Mouse (Mus musculus) liver, postnatal 0 days (tissue): ENCODE data around the gene Cd59b. TPM values are rescaled to one million over a fixed set of nuclear protein-coding genes. Genes with fewer than 3 reads are reported as not detected.

Source experiments
- ATAC-seq: fragments of 200-750 bp; cut with Nextera tagmentation; 2 replicates; pipeline ENCODE4 v1.8.0; 2017; ENCODE audit warnings: mild to moderate bottlenecking, moderate library complexity
- DNase-seq: peaks from one replicate; pipeline ENCODE4 v3.0.0-alpha.2; 2016
- H3K27ac ChIP-seq: fragments of 300-500 bp; sonication (generic); 2 replicates; pipeline ENCODE4 v1.5.1; 2014; ENCODE audit warnings: antibody characterized with exemption, moderate library complexity, mild to moderate bottlenecking, low read depth
- H3K27me3 ChIP-seq: fragments of 300-500 bp; sonication (generic); 2 replicates; pipeline ENCODE4 v1.6.1; 2014; ENCODE audit warnings: low read length, control low read depth, mixed read lengths; ENCODE audit not compliant: insufficient read depth
- H3K36me3 ChIP-seq: fragments of 300-500 bp; sonication (generic); replicated peaks from 2 replicates; pipeline ENCODE4 v1.6.1; 2014; ENCODE audit warnings: mild to moderate bottlenecking, control low read depth, low read length, moderate library complexity, mixed read lengths; ENCODE audit not compliant: insufficient read depth
- H3K4me1 ChIP-seq: fragments of 300-500 bp; sonication (generic); 2 replicates; pipeline ENCODE4 v1.6.1; 2014; ENCODE audit warnings: antibody characterized with exemption, mild to moderate bottlenecking, control low read depth; ENCODE audit not compliant: insufficient read depth
- H3K4me2 ChIP-seq: fragments of 300-500 bp; sonication (generic); 2 replicates; pipeline ENCODE4 v1.6.1; 2014; ENCODE audit warnings: low read depth, mild to moderate bottlenecking, low read length, moderate library complexity, mixed read lengths
- H3K4me3 ChIP-seq: fragments of 300-500 bp; sonication (generic); 2 replicates; pipeline ENCODE4 v1.5.1; 2014; ENCODE audit warnings: low read depth, low read length
- H3K9ac ChIP-seq: fragments of 300-500 bp; sonication (generic); replicated peaks from 2 replicates; pipeline ENCODE4 v1.6.1; 2014; ENCODE audit warnings: mild to moderate bottlenecking, moderate library complexity
- H3K9me3 ChIP-seq: fragments of 300-500 bp; sonication (generic); 2 replicates; pipeline ENCODE4 v1.6.1; 2016; ENCODE audit warnings: mild to moderate bottlenecking, control low read depth, low read length, mixed read lengths
- CTCF ChIP-seq: sonication (generic); IDR thresholded peaks from 2 replicates; pipeline ENCODE4 v1.5.1; 2016; ENCODE audit warnings: antibody characterized with exemption, low read depth
- EP300 ChIP-seq: IDR thresholded peaks from 2 replicates; pipeline ENCODE4 v1.6.1; 2016; ENCODE audit warnings: antibody characterized with exemption, low read depth, mild to moderate bottlenecking
- WGBS: fragments of 180-500 bp; shearing (Covaris S2); extraction: QIAGEN DNeasy Blood & Tissue Kit; methylation state at CpG from one replicate; pipeline ENCODE4 v1.1.7; 2014; ENCODE audit not compliant: insufficient replicate concordance; 5-methylcytosine and 5-hydroxymethylcytosine counted together
- polyA plus RNA-seq: library from polyadenylated mRNA; unstranded; fragments of >200 nt; fragmentation: Nextera tagmentation; extraction: Ambion mirVana; gene quantifications from 2 replicates; pipeline ENCODE4 v1.2.1, GENCODE M21; 2015

Cd59b gene
- 4.4 and 4.5 TPM in 2 replicates for polyA plus RNA-seq

DNA sequence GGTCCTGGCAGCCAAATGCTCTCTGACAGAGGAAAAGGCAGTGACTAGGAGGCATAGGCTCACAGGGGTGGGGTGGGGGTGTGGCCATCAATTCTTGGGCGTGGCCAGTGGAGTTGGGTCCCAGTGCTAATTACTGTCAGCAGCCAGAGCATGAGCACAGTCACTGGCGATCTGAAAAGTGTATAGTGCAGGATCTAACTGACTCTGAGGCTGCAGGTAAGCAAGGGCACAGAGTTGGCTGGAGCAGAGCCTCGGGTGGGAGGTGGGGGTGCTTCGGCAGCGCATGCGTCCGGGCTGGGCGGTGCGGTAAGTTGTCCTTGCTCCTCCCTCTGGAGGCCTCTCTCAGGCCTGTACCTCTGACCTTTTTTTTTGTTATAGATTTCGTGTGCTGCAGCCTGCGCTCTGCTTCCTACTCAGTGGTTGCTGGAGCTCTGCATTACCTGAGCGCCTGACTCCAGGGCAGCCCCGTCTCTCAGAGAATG is at the start of gene Cd59b:
TSS of gene Cd59b (plus strand) at position 146 of the 482 bp plus-strand sequence.
- ATAC-seq (peak; percentile 97), DNase-seq (peak; percentile 91)
- peak within 1 kb of the TSS; percentile 57 for H3K27ac ChIP-seq
- H3K4me2 ChIP-seq: peak within 1 kb of the TSS; percentile 80
- H3K4me1 ChIP-seq: peaks cover 16% of the 10 kb centered on the region
- peak within 1 kb of the TSS; percentile 51 for H3K9ac ChIP-seq
- no peaks in the 10 kb centered on the region for H3K36me3 ChIP-seq
- H3K4me3 ChIP-seq: peak within 1 kb of the TSS; percentile 56
- 8% methylated on average over 13 of the region's 13 CpGs for WGBS
- no peak for TF ChIP-seq EP300
- TF ChIP-seq CTCF: no peak
- no peaks in the 10 kb centered on the region for H3K27me3 ChIP-seq
- no peaks in the 10 kb centered on the region for H3K9me3 ChIP-seq

DNA sequence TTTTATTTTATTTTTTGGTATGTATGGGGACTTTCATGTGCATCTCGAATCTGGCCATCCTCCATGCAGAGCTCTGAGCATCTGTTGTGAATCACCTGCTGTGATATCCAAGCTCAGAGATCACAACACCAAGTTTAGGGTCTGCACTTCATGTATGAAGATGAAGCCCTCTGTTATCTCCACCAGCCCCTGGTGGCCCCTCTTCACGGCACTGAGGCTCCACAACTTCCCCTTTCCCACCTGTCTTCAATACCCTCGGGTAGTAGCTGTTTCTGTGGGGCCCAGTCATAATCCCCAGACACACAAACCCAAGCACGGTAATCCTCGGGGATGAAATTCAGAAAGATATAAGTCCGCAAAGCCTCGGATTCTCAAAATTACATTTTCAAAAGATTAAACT is 46.6 kb upstream of the Cd59b start:
- H3K4me3 ChIP-seq: no peak overlapping the region
- ATAC-seq (no peak), DNase-seq (no peak)
- H3K9ac ChIP-seq: no peak overlapping the region
- no peaks in the 10 kb centered on the region for H3K9me3 ChIP-seq
- TF ChIP-seq EP300 (no peak), CTCF (no peak)
- H3K4me1 ChIP-seq: peaks cover 3% of the 10 kb centered on the region; the same call in 1 of the 2 replicates
- no peaks in the 10 kb centered on the region for H3K27me3 ChIP-seq
- 55% methylated on average over 7 of the region's 7 CpGs for WGBS
- H3K4me2 ChIP-seq: no peak overlapping the region
- no peak overlapping the region for H3K27ac ChIP-seq
- H3K36me3 ChIP-seq: no peaks in the 10 kb centered on the region

DNA sequence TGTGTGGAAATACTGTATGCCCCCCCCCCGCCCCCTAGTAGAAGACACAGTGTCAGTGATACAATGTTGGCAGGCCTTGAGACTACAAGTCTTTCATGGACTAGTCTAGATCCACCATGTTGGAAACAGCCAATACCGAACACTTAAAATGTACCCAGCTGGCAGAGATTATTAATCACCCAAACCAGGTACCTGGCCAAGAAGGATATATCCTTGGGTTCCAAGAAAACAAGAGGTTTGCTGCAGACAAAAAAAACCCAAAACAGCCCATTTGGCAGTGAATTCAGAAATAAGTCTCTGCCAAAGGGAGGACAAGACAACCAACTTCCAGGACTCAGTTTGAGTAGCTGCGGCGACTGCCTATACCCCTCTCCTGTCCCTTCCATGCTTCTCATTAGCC is 45.0 kb upstream of the Cd59b start:
- peaks cover 12% of the 10 kb centered on the region for H3K4me1 ChIP-seq
- H3K4me3 ChIP-seq: no peak overlapping the region
- no peaks in the 10 kb centered on the region for H3K9me3 ChIP-seq
- no peak overlapping the region for H3K27ac ChIP-seq
- no peaks in the 10 kb centered on the region for H3K36me3 ChIP-seq
- DNase-seq (no peak), ATAC-seq (no peak)
- H3K4me2 ChIP-seq: no peak overlapping the region
- TF ChIP-seq CTCF (no peak), EP300 (no peak)
- WGBS: 88% methylated on average over 4 of the region's 4 CpGs
- H3K9ac ChIP-seq: no peak overlapping the region
- H3K27me3 ChIP-seq: no peaks in the 10 kb centered on the region

- peak within 1 kb of the TSS; percentile 97 for H3K4me3 ChIP-seq
- peak within 1 kb of the TSS; percentile 98 for H3K9ac ChIP-seq
- peaks cover 13% of the 10 kb centered on the region; the same call in 1 of the 2 replicates for H3K36me3 ChIP-seq
- peak within 1 kb of the TSS; percentile 91 for H3K27ac ChIP-seq
- no peaks in the 10 kb centered on the region for H3K27me3 ChIP-seq
- H3K9me3 ChIP-seq: no peaks in the 10 kb centered on the region
- DNase-seq (peak; percentile 97), ATAC-seq (peak; percentile 94)
- WGBS: 1% methylated on average over 40 of the region's 44 CpGs
- peak; percentile 59 for TF ChIP-seq CTCF
- no peak for TF ChIP-seq EP300
- peaks cover 19% of the 10 kb centered on the region for H3K4me1 ChIP-seq
- peak within 1 kb of the TSS; percentile 84 for H3K4me2 ChIP-seq
Measured at GRCm38 (mm10) chr2:104027458-104028138, 42.1 kb upstream of the Cd59b start, which contains the start of gene Fbxo3. TSS of gene Fbxo3 (plus strand) at chr2:104027721.

DNA sequence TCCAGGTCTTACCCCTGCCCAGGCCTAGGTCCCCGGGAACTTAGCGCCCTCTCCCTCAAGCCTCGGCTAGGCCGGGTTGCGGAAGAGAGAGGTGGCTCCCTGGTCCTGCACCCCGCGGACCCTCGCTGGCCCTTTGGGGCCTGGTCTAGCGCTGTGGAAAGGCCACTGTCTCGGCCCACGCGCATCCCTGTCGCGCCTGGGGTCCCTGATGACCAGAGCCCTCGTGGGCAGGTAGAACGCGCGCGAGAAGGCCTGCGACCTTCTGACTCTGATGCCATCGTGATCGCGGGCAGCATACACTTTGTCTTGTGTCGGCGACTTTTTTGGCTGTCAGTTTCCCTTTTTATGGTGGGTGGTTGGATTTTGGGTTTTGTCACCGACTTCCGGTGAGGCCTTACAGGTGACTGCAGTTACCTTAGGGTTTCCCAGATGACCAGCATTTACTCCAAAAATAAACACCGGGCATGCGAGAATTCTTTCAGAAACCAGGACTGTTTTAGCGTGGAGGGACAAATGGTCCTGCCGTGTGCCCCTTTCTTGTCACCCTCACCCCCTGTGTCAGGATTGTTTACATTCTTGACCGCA is 41.4 kb upstream of the Cd59b start, which contains the start of gene 4931422A03Rik:
TSS of gene 4931422A03Rik (minus strand) at position 223 of the 585 bp plus-strand sequence.
- ATAC-seq (peak; percentile 44), DNase-seq (peak; percentile 62)
- Histone ChIP-seq H3K9me3 (no peaks in the 10 kb centered on the region), H3K9ac (peak within 1 kb of the TSS; percentile 98), H3K36me3 (peaks cover 17% of the 10 kb centered on the region; the same call in 1 of the 2 replicates), H3K4me3 (peak within 1 kb of the TSS; percentile 97), H3K4me1 (peaks cover 19% of the 10 kb centered on the region), H3K4me2 (peak within 1 kb of the TSS; percentile 84), H3K27me3 (no peaks in the 10 kb centered on the region), H3K27ac (peak within 1 kb of the TSS; percentile 91)
- WGBS: under 1% methylated on average over 32 of the region's 32 CpGs
- TF ChIP-seq CTCF: no peak

DNA sequence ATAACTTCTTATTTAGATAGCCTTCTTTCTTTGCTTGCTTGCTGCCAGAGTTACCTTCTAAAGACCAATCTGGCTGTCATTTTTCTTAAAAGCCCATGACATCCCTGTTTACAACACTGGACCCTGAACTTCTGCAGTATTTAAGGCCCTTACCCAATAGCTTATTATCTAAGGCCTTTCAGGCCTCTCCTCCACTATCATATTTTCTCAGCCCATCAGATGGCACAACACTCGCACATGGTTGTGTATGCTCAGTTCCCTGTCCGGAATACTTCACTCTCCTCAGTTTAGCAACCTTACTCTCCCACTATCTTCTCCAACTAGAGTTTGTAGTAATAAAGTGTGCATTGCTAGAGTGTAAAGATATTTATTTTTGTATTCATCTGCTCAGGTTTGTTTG is 40.6 kb upstream of the Cd59b start:
- ATAC-seq (peak; percentile 46), DNase-seq (no peak)
- Histone ChIP-seq H3K4me3 (peak overlapping the region; percentile 97), H3K4me1 (peaks cover 19% of the 10 kb centered on the region), H3K36me3 (peaks cover 22% of the 10 kb centered on the region), H3K27ac (peak overlapping the region; percentile 91), H3K4me2 (peak overlapping the region; percentile 84), H3K27me3 (no peaks in the 10 kb centered on the region), H3K9ac (peak overlapping the region; percentile 98), H3K9me3 (no peaks in the 10 kb centered on the region)
- 14% methylated on average over 2 of the region's 2 CpGs for WGBS
- TF ChIP-seq CTCF (no peak), EP300 (peak; percentile 87)
